Mouse (Mus musculus) liver, adult 2 months (tissue): ENCODE measurements around the gene Tgm2.

ENCODE experiments used
- CTCF ChIP-seq: fragments of 200-500 bp; IDR thresholded peaks from 2 replicates; pipeline ENCODE4 v1.5.1; 2011; ENCODE audit warnings: low read depth, low read length, control low read depth
- POLR2A ChIP-seq: fragments of 200-500 bp; IDR thresholded peaks from 2 replicates; pipeline ENCODE4 v1.6.1; 2011; ENCODE audit warnings: low read length, control low read depth; ENCODE audit not compliant: insufficient read depth; ENCODE audit errors: extremely low read depth

DNA sequence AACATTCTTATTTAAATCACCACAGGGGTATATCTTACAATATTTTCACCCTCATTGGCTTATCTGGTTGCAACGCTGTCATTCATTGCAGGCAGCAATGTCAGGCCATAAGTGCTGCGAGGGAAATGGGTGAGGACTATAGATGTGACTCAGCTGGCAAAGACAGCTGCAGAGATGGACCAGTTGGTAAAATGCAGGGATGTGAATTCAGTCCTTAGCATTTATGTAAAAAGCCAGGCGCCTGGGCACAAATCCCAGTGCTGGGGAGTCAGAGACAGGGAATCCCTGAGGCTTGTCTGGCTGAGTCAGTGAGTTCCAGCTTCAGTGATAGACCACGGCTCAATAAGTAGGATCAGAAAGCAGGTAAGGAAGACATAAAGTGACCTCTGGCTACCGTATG lies 44.5 kb downstream of the Tgm2 start:
- TF ChIP-seq POLR2A, result no peak
- no peak for TF ChIP-seq CTCF
